Mouse (Mus musculus) kidney, postnatal 0 days (tissue): ENCODE measurements around the gene Adamts16. TPM values are rescaled to one million over a fixed set of nuclear protein-coding genes. Genes with fewer than 3 reads are reported as not detected.

Experiments used
- ATAC-seq: fragments of 200-750 bp; cut with Nextera tagmentation; replicated peaks from 2 replicates; pipeline ENCODE4 v1.8.0; 2017; ENCODE audit warnings: low read depth, moderate number of reproducible peaks, moderate TSS enrichment, moderate library complexity; ENCODE audit not compliant: low FRiP score
- DNase-seq: peaks from one replicate; pipeline ENCODE4 v3.0.0-alpha.2; 2016; ENCODE audit warnings: low spot score
- H3K27ac ChIP-seq: fragments of 300-500 bp; sonication (generic); 2 replicates; pipeline ENCODE4 v1.5.1; 2014; ENCODE audit warnings: mild to moderate bottlenecking
- H3K27me3 ChIP-seq: fragments of 300-500 bp; sonication (generic); 2 replicates; pipeline ENCODE4 v1.6.1; 2014; ENCODE audit warnings: low read length, mixed read lengths; ENCODE audit not compliant: insufficient read depth
- H3K36me3 ChIP-seq: fragments of 300-500 bp; sonication (generic); 2 replicates; pipeline ENCODE4 v1.6.1; 2014; ENCODE audit warnings: low read length, mixed read lengths; ENCODE audit not compliant: insufficient read depth
- H3K4me1 ChIP-seq: fragments of 300-500 bp; sonication (generic); replicated peaks from 2 replicates; pipeline ENCODE4 v1.6.1; 2014; ENCODE audit warnings: antibody characterized with exemption, low read length, mixed read lengths; ENCODE audit not compliant: insufficient read depth
- H3K4me2 ChIP-seq: fragments of 300-500 bp; sonication (generic); 2 replicates; pipeline ENCODE4 v1.6.1; 2014; ENCODE audit warnings: mild to moderate bottlenecking, low read length, moderate library complexity, mixed read lengths
- H3K4me3 ChIP-seq: fragments of 300-500 bp; sonication (generic); replicated peaks from 2 replicates; pipeline ENCODE4 v1.5.1; 2014; ENCODE audit warnings: low read depth, low read length
- H3K9ac ChIP-seq: fragments of 300-500 bp; sonication (generic); 2 replicates; pipeline ENCODE4 v1.6.1; 2014; ENCODE audit warnings: low read depth, low read length
- H3K9me3 ChIP-seq: fragments of 300-500 bp; sonication (generic); replicated peaks from 2 replicates; pipeline ENCODE4 v1.6.1; 2016; ENCODE audit warnings: low read length, inconsistent platforms, mixed read lengths
- CTCF ChIP-seq: IDR thresholded peaks from 2 replicates; pipeline ENCODE4 v1.5.1; 2016; ENCODE audit warnings: antibody characterized with exemption, low read depth, mild to moderate bottlenecking, moderate library complexity
- WGBS: fragments of 180-500 bp; shearing (Covaris S2); extraction: QIAGEN DNeasy Blood & Tissue Kit; methylation state at CpG from one replicate; pipeline ENCODE4 v1.1.7; 2014; 5-methylcytosine and 5-hydroxymethylcytosine counted together
- polyA plus RNA-seq: library from polyadenylated mRNA; unstranded; fragments of >200 nt; fragmentation: Nextera tagmentation; extraction: Ambion mirVana; gene quantifications from 2 replicates; pipeline ENCODE4 v1.2.1, GENCODE M21; 2015

Adamts16 gene
- polyA plus RNA-seq, 1 experiment from 2014 or later, result 11.8 TPM

- DNase-seq (no peak), ATAC-seq (no peak)
- TF ChIP-seq CTCF, result no peak
- Histone ChIP-seq H3K4me3 (no peak overlapping the region), H3K27me3 (no peaks in the 10 kb centered on the region), H3K4me1 (no peaks in the 10 kb centered on the region), H3K27ac (no peak overlapping the region), H3K36me3 (no peaks in the 10 kb centered on the region), H3K9ac (no peak overlapping the region), H3K4me2 (no peak overlapping the region), H3K9me3 (no peaks in the 10 kb centered on the region)
- WGBS, result 75% methylated on average over 5 of the region's 5 CpGs
These were observed 108.8 kb downstream of the Adamts16 start for GRCm38 (mm10) chr13:70732781-70733180.

GRCm38 (mm10) chr13:70731349-70731748 is 110.3 kb downstream of the Adamts16 start:
- no peaks in the 10 kb centered on the region for H3K4me1 ChIP-seq
- no peak for ATAC-seq
- DNase-seq, result no peak

DNA sequence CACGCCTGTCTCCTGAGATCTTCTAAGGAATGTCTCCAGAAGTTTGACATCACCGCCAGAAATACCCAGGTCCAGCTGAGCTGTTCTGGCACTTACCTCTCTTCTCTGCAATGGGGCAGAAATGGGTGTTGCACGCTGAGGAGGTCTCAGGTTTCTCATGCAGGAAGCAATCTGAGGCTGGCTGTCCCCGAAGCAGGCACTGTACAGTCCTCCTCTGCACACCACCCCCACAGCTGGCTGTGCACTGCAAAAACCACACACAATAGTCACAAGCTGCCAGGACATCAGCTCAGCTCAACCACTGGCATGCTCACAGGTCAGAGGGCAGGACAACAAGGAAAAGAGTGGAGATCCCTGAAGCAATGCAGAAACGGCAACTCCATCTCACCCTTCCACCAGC is 111.6 kb downstream of the Adamts16 start:
- no peak overlapping the region for H3K27ac ChIP-seq
- no peaks in the 10 kb centered on the region for H3K9me3 ChIP-seq
- 39% methylated on average over 5 of the region's 5 CpGs for WGBS
- no peaks in the 10 kb centered on the region for H3K4me1 ChIP-seq
- H3K4me3 ChIP-seq, result no peak overlapping the region
- no peak for TF ChIP-seq CTCF
- no peak overlapping the region for H3K4me2 ChIP-seq
- no peaks in the 10 kb centered on the region for H3K36me3 ChIP-seq
- ATAC-seq, result 0 out of 2 replicates have a peak, but pooled peaks have one; percentile 7
- no peak overlapping the region for H3K9ac ChIP-seq
- H3K27me3 ChIP-seq, result no peaks in the 10 kb centered on the region
- DNase-seq, result no peak

More at GRCm38 (mm10) chr13:70731349-70731748, 110.3 kb downstream of the Adamts16 start:
- Histone ChIP-seq H3K9me3 (no peaks in the 10 kb centered on the region), H3K27ac (no peak overlapping the region), H3K4me2 (no peak overlapping the region), H3K4me3 (no peak overlapping the region), H3K36me3 (no peaks in the 10 kb centered on the region), H3K27me3 (no peaks in the 10 kb centered on the region), H3K9ac (no peak overlapping the region)
- 56% methylated on average over 5 of the region's 5 CpGs for WGBS
- no peak for TF ChIP-seq CTCF

DNA sequence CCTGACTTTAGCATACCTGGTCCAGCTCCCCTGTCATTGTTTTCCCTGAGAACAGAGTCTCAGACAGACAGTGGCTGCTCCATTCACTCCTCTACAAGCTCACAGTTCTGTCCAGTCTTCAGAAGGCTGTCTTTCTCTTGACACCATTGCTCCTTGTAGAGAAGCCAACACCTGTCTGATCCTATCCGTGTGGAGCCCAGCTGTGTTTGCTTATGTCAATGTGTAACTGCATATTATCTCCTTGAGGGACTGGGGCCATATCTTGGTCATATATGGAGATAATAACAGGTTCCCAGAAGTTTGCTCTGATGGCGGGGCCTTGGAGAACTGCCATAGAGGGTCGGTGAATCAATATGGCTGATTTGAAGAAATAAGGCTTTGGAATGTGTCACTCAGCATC is 115.4 kb downstream of the Adamts16 start:
- no peak for TF ChIP-seq CTCF
- H3K4me1 ChIP-seq, result no peaks in the 10 kb centered on the region
- no peaks in the 10 kb centered on the region for H3K9me3 ChIP-seq
- 91% methylated on average over 3 of the region's 3 CpGs for WGBS
- no peak overlapping the region for H3K4me2 ChIP-seq
- ATAC-seq (no peak), DNase-seq (no peak)
- H3K4me3 ChIP-seq, result no peak overlapping the region
- no peak overlapping the region for H3K27ac ChIP-seq
- no peaks in the 10 kb centered on the region for H3K27me3 ChIP-seq
- H3K36me3 ChIP-seq, result no peaks in the 10 kb centered on the region
- H3K9ac ChIP-seq, result no peak overlapping the region

GRCm38 (mm10) chr13:70724635-70725034 is 117.0 kb downstream of the Adamts16 start:
- no peak for TF ChIP-seq CTCF
- ATAC-seq (0 out of 2 replicates have a peak, but pooled peaks have one; percentile 31), DNase-seq (no peak)
- Histone ChIP-seq H3K4me2 (no peak overlapping the region), H3K36me3 (no peaks in the 10 kb centered on the region), H3K9me3 (no peaks in the 10 kb centered on the region), H3K4me1 (no peaks in the 10 kb centered on the region), H3K4me3 (no peak overlapping the region), H3K27ac (no peak overlapping the region), H3K27me3 (no peaks in the 10 kb centered on the region), H3K9ac (no peak overlapping the region)
- 55% methylated on average over 3 of the region's 3 CpGs for WGBS

- no peak overlapping the region for H3K4me2 ChIP-seq
- TF ChIP-seq CTCF, result no peak
- no peak overlapping the region for H3K27ac ChIP-seq
- no peaks in the 10 kb centered on the region for H3K36me3 ChIP-seq
- H3K4me3 ChIP-seq, result no peak overlapping the region
- no peak overlapping the region for H3K9ac ChIP-seq
- H3K9me3 ChIP-seq, result no peaks in the 10 kb centered on the region
- no peaks in the 10 kb centered on the region for H3K4me1 ChIP-seq
- 63% methylated on average over 2 of the region's 2 CpGs for WGBS
- no peak for ATAC-seq
- no peak for DNase-seq
- no peaks in the 10 kb centered on the region for H3K27me3 ChIP-seq
These were observed 117.4 kb downstream of the Adamts16 start for GRCm38 (mm10) chr13:70724108-70724622.

DNA sequence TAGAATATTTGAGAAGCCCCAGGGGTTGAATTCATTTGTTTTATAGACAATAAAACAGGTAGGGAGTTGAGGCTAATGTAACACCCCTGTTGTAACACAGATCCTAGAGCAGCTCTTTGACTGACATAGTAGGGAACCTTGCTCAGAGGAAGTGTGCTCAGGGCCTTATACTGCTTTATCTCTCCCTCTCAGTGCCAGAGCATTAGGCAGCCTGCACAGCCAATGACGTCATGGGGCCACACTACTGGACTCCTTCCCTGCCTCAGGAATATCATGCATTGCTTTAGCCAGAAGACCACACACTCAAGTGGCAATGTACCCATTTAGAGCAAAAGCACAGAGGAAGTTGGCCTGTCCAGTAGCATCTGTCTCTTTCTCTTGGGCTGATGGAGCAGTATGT is 121.6 kb downstream of the Adamts16 start:
- Histone ChIP-seq H3K27me3 (no peaks in the 10 kb centered on the region), H3K27ac (no peak overlapping the region), H3K4me3 (no peak overlapping the region), H3K9ac (no peak overlapping the region), H3K36me3 (no peaks in the 10 kb centered on the region), H3K4me1 (no peaks in the 10 kb centered on the region), H3K4me2 (no peak overlapping the region), H3K9me3 (no peaks in the 10 kb centered on the region)
- WGBS, result 76% methylated on average over 1 of the region's 1 CpGs
- DNase-seq, result no peak
- no peak for TF ChIP-seq CTCF
- ATAC-seq, result no peak
